Mouse (Mus musculus) left cerebral cortex, adult 2 months (tissue): ENCODE data around the gene Cdc42ep1. TPM values are rescaled to one million over a fixed set of nuclear protein-coding genes. Genes with fewer than 3 reads are reported as not detected.

Source experiments
- DNase-seq, 2 experiments: peaks; one replicate each; pipeline ENCODE4 v3.0.0; 2021 to 2022; ENCODE audit warnings: low spot score in 2 of 2, mixed read lengths in 1 of 2; ENCODE audit errors: extremely low spot score in 1 of 2
- H3K27ac ChIP-seq: fragments of 200-600 bp; 2 replicates; pipeline ENCODE4 v1.8.1; 2022
- H3K4me3 ChIP-seq: fragments of 200-600 bp; 2 replicates; pipeline ENCODE4 v1.8.1; 2022
- CTCF ChIP-seq: fragments of 200-600 bp; IDR thresholded peaks from 2 replicates; pipeline ENCODE4 v1.8.1; 2022; ENCODE audit warnings: antibody characterized with exemption, mild to moderate bottlenecking, moderate library complexity
- intact Hi-C: fragments of 180-260 bp; cut with DNase I; formaldehyde crosslinking; loops from one replicate; pipeline ENCODE4 v1.15.1; 2025
- microRNA-seq, 2 experiments: library from miRNA; unstranded; fragments of <30 nt; microRNA quantifications; one replicate each; pipeline ENCODE4 v1.2.0; 2021
- total RNA-seq, 2 experiments: library from RNA; stranded (reverse); gene quantifications; 2 replicates each; pipeline ENCODE4 v1.2.3; 2021

Gene Cdc42ep1
- total RNA-seq, 2 experiments from 2014 or later, result 10.6 to 13.1 TPM

DNA sequence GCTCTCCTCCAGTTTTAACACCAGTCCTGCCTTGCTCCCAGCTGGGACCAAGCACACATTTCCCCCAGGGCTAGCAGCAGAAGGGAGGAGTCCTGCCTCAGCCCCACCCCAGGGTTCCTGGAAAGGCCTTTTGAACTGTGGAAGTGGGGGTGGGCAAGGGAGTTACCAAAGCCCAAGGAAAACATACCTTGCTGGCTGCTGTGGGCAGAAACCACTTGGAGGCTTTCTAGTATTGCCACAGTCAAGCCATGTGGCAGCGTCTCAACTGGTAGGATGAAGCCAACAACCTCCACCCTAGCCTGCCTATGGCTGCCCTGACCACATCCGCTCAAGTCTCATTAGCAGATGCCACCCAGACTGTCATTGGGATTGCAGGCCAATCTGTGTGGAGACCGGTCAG is 53.7 kb downstream of the Cdc42ep1 start:
- TF ChIP-seq CTCF, result no peak
- no peak for DNase-seq
- intact Hi-C loops, result no loop called here
- H3K27ac ChIP-seq, result no peak overlapping the region
- H3K4me3 ChIP-seq, result no peak overlapping the region

DNA sequence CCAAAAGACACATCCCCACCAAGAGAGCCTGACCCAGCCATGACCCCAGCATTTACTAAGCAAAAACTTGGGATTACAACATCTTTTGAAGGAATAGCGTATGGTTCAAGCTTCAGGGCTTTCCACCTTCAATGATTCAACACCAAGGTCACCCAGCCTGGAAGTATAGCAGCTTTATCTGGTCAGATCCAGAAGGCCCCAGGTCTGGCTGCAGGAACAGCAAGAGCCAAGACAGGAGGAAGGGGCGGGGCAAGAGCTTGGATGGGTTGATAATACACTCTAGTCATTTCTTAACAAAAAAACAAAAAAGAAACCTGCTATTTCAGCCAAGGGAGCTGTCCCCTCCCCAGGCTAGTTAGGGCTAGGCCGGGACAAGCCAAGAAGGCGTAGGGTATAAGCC is 55.1 kb downstream of the Cdc42ep1 start:
- H3K27ac ChIP-seq, result no peak overlapping the region
- no peak for DNase-seq
- no peak overlapping the region for H3K4me3 ChIP-seq
- TF ChIP-seq CTCF, result no peak
- intact Hi-C loops, result no loop called here

DNA sequence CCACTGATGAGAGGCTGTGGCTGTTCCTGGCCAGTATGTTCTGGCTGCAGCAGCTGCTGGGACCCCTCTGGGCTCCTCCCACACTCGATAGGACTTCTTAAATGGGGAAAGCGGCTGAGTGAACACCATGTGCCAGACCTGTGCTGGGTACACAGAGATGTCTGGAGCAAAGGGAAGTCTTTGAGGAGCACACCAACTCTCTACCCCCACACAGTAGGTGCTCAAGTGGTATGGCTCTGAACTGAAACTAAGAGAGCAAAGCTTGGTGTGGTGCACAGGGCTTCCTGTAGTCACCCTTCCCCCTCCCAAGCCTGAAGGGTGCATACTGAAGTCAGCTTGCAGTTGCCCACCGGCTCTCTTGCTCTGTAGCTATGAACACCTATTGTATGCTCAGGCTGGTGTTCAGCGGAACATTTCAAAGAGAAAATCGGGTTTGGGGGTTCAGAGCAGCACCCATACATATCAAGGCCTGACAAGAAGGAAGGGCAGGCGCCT is 56.1 kb downstream of the Cdc42ep1 start:
- TF ChIP-seq CTCF, result no peak
- no peak overlapping the region for H3K27ac ChIP-seq
- DNase-seq, result no peak
- intact Hi-C loops, result no loop called here
- H3K4me3 ChIP-seq, result no peak overlapping the region

DNA sequence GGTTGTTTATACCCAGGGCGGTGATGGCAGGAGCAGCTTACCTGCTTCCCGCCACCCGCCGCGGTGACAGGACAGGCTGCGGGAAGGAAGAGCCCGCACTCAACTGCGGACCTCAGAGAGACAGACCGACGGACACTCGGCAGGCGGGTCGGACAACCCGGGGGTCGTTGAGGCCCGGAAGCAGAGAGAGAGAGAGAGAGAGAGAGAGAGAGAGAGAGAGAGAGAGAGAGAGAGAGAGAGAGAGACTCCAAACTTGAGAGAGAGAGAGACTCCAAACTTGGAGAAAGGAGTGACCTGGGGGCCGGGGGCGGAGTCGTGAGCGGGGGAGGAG is 57.0 kb downstream of the Cdc42ep1 start, which contains the start of gene Gm49510:
Gene Gm49510, plus strand, starts transcription at position 259 of the 331 bp plus-strand sequence.
- intact Hi-C loops, result no loop called here
- no peak for TF ChIP-seq CTCF
- peak within 1 kb of the TSS; percentile 64 for H3K4me3 ChIP-seq
- peak within 1 kb of the TSS; percentile 91 for H3K27ac ChIP-seq
- no peak for DNase-seq

DNA sequence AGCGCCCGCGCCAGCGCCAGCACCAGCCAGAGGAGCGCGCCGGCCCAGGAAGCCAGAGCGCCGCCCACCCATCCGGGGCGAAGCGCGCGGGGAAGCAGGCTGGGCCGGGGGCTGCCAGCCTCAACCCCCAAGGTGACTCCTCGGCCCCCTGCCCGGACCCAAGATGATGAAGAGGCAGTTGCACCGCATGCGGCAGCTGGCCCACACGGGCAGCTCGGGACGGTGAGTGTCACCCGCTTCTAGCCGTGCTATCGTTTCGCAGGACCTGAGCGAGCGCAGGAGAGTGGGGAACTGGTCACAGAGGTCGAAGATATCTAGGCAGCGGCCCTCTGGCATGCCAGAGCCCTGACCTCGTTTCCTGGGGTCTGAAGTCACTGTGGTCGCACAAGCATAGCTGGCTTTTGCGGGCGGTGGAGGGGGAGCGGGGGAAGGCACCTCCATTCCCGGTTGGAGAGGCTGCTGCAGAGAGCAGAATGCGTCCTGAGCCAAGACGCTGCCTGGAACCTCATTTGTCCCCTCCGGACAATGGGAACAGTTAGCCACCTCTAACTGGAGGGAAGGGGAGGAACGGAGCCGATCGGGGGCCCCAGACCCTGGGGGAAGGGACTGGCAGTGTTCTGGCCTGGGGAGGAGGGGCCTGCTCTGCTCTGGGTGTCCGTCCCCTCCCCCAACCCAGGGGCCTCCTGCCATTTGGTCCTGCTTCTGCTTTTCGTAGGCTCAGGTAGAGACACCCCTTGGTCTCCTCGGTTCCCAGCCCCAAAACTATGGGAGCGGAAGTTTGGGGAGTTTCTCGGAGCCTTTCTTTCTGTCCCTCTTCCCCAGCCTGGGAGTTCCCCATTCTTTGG is 57.5 kb downstream of the Cdc42ep1 start, which contains the start of gene Sh3bp1:
Gene Sh3bp1, plus strand, starts transcription at position 29 of the 845 bp plus-strand sequence.
- Histone ChIP-seq H3K27ac (peak within 1 kb of the TSS; percentile 91), H3K4me3 (peak within 1 kb of the TSS; percentile 64)
- no peak for TF ChIP-seq CTCF
- intact Hi-C loops, result no loop called here
- DNase-seq, result peak; percentile 62 to 64

Small RNA genes lying within 50 kb of the gene (microRNA-seq; reads per million reads assigned to microRNA genes)
- gene Mir6955, result 0.96 to 2.9 reads per million in 2 experiments

Other genes starting within 250 kb of the Cdc42ep1 start
- gene Cyth4, start 245.6 kb upstream of the Cdc42ep1 start, total RNA-seq, result 10 to 100 TPM; 10.0 to 10.3 TPM
- 100 to 1,000 TPM; 144 to 177 TPM for gene Elfn2, start 123.9 kb upstream of the Cdc42ep1 start, total RNA-seq
- 1 to 10 TPM; 5.0 to 6.2 TPM for gene Mfng, start 69.1 kb upstream of the Cdc42ep1 start, total RNA-seq
- gene Card10, start 39.6 kb upstream of the Cdc42ep1 start, total RNA-seq, result 1 to 10 TPM; 4.8 TPM
- not detected for gene Lgals2, start 12.9 kb downstream of the Cdc42ep1 start, total RNA-seq
- 10 to 100 TPM; 64.8 to 68.2 TPM for gene Gga1, start 34.6 kb downstream of the Cdc42ep1 start, total RNA-seq
- gene Gm49510, start 57.0 kb downstream of the Cdc42ep1 start, total RNA-seq, result not detected
- 10 to 100 TPM; 35.0 to 37.7 TPM for gene Sh3bp1, start 57.1 kb downstream of the Cdc42ep1 start, total RNA-seq
- 100 to 1,000 TPM; 165 to 171 TPM for gene Pdxp, start 71.3 kb downstream of the Cdc42ep1 start, total RNA-seq
- gene Lgals1, start 84.1 kb downstream of the Cdc42ep1 start, total RNA-seq, result 10 to 100 TPM; 19.8 to 20.4 TPM
- 10 to 100 TPM; 36.2 to 38.8 TPM for gene Nol12, start 92.3 kb downstream of the Cdc42ep1 start, total RNA-seq
- 10 to 100 TPM; 11.8 to 12.7 TPM for gene Triobp, start 105.1 kb downstream of the Cdc42ep1 start, total RNA-seq
- gene H1f0, start 185.8 kb downstream of the Cdc42ep1 start, total RNA-seq, result 10 to 100 TPM; 80.4 to 81.1 TPM
- gene Galr3, start 199.3 kb downstream of the Cdc42ep1 start, total RNA-seq, result under 1 TPM in 1 of 2 experiments, not detected in 1; 0.84 TPM
- gene Ankrd54, start 220.3 kb downstream of the Cdc42ep1 start, total RNA-seq, result 10 to 100 TPM; 19.7 to 19.8 TPM
- gene Eif3l, start 232.6 kb downstream of the Cdc42ep1 start, total RNA-seq, result 10 to 100 TPM; 62.5 to 66.6 TPM